Mouse (Mus musculus) gastrocnemius, adult 18-20 months (tissue): ENCODE results near the gene Kif5c. TPM values are rescaled to one million over a fixed set of nuclear protein-coding genes. Genes with fewer than 3 reads are reported as not detected.
A peak's percentile ranks its signal among the peaks of the same experiment; 100 is the strongest.

ENCODE experiments used
- DNase-seq: peaks from one replicate; pipeline ENCODE4 v3.0.0; 2021; ENCODE audit warnings: low spot score
- total RNA-seq, 2 experiments: library from RNA; stranded (reverse); gene quantifications; 2 replicates each; pipeline ENCODE4 v1.2.3; 2021

The Kif5c gene
- total RNA-seq, 2 experiments from 2014 or later: 0.40 to 0.68 TPM

- DNase-seq: no peak
Observed at GRCm38 (mm10) chr2:49718935-49719850, 100.1 kb downstream of the Kif5c start.

DNA sequence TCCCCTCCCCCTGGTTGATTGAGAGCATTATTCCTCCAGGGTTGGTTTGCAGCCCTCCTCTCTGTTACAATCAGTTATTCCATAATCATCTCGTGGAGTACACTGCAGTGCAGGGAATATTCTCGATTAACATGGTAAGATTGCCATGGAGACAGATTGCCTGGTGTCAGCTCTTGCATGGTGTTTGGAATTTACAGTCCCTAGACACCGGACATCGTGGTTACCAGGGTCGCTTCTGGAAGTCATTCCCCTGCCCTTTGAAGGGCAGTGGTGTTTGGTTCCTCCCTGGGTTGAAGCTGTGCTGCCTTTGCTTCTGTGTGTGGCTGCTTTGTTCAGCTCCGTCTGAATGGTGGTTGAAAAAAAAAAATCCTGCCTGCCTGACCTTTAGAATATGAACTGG, 100.8 kb downstream of the Kif5c start:
- no peak for DNase-seq

- no peak for DNase-seq
Observed at GRCm38 (mm10) chr2:49720343-49720742, 101.2 kb downstream of the Kif5c start.

DNA sequence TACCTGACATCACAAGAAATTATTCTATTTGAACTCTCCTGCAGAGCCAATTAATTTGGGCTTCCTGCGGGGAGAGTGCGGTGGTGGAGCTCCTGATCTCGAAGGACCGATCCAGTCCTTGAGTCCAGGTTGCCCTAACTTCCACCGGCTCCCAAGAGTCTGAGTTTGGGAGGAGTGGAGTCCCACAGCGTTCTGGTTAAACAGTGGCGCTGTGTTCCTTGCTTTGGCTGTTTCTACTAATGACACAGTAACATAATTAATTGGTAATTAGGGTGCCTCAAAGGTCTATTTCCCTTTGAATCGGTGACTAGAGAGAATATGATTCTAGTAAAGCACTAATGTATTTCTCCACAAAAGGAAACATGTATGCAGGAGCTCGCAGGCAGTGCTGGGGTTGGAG, 103.2 kb downstream of the Kif5c start:
- DNase-seq: no peak

GRCm38 (mm10) chr2:49722983-49723382, 103.9 kb downstream of the Kif5c start:
- no peak for DNase-seq

DNA sequence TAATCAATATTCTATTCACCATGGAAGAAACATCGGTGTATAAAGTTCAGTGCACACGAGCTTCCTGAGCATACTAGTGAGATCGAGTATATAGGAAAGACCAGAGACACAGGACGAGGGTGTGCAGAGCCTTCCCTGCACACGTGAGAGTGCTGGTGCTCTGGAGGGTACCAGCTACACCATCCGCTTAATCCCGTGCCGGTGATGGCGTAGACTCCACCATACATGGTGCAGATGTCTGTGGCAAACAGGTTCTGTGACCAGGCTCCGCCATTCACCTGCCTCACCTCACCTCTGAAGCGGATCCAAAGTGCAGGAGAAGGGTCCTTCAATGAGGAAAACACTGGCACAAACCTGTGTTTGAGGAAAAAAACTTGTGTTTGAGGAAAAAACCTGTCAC, 107.6 kb downstream of the Kif5c start:
- DNase-seq: no peak

DNA sequence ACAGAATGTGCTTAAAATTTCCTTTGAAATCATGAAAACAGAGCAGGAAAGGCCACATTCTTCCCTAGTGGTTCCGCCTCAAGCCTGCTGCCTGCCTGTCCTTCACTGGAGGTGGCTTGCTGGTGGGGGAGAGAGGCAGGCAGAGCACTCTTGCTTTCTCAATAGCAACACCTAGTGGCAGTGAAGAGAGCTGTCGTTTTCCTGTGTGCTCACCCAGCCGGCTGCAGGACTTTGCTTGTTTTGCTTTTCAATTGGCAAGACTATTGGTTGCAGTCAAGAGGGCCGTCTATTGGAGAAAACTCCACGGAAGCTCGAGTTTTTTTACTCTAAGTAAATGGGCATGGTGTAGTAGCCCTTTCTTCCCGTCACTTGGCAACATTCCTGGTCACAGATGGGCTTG, 108.1 kb downstream of the Kif5c start:
- peak; percentile 66 for DNase-seq

DNA sequence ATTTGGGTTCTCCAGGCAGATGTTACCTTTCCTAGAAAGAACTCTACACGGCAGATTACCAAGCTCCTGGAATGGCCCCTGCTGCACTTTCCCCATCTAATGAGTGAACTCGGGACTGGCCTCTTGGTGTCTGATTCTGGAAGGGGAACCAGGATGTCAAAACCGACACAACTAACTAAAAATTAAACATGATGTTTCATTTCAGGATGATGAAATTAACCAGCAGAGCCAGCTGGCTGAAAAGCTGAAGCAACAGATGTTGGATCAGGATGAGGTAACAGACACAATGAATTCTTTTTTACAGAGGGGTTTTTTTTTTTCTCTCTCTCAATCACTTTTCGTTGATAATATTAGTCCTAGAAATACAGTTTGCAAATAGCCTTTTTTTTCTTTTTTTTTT, 108.6 kb downstream of the Kif5c start:
- peak; percentile 57 for DNase-seq

- no peak for DNase-seq
Observed at GRCm38 (mm10) chr2:49728896-49729610, 110.0 kb downstream of the Kif5c start.

GRCm38 (mm10) chr2:49729611-49729969, 110.5 kb downstream of the Kif5c start:
- DNase-seq: no peak

DNA sequence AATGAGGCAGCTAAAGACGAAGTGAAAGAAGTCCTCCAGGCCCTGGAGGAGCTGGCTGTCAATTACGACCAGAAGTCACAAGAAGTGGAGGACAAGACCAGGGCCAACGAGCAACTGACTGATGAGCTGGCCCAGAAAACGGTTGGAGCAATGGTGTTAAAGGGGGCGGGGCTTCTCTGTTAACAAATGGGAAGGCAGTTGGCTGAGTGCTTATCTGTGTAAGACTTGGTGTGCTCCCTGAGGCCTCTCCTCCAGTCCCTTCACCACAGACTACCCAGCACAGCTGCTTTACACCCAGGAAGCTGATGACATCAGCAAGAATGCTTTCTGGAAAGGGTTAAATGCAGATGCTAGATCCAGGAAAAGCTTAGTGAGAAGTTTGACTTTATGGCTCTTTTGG, 111.1 kb downstream of the Kif5c start:
- no peak for DNase-seq

DNA sequence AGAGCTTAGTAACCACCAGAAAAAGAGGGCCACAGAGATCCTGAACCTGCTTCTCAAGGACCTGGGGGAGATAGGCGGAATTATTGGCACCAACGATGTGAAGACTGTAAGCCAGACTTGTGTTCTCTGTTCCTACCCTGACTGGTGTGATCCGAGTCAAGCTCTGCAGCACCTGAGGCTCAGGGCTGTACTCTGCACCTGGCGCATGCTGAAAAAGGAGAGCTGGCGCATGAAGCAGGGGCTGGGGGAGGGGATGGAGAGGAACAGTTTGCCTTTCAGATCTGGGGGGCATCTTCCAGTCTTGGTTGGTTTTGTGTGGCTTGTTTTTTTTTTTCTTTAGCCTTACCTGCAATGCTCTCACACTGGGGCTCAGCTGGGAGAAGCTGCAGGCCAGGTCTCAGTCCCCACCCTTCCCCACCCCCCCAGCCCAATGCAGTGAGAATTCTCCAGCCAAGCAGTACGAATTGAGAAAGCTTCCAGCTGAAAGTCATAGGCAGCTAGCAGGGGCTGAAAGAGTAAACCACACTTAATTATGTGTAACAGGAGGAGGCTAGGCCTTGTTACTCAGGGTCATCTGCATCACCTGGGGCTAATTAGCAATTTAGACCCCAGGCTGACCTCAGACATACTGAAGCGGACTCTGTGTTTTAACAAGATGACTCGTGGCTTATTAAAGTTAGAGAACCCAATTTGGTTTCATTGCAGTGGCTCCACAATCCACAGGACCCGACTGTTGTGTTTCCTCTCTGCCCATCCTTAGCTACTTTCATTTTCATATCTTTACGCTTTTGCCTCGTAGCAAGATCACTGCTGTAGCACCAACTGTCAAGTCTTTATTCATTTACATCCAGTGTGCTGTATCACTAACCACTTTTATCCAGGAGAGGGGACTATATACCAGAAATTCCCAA, 113.9 kb downstream of the Kif5c start:
- DNase-seq: no peak

- DNase-seq: no peak
Observed at GRCm38 (mm10) chr2:49733656-49734008, 114.5 kb downstream of the Kif5c start.

- peak; percentile 81 for DNase-seq
Observed at GRCm38 (mm10) chr2:49734013-49734780, 115.1 kb downstream of the Kif5c start.

- no peak for DNase-seq
Observed at GRCm38 (mm10) chr2:49735386-49735785, 116.3 kb downstream of the Kif5c start.

- no peak for DNase-seq
Observed at GRCm38 (mm10) chr2:49739046-49739445, 119.9 kb downstream of the Kif5c start.

- no peak for DNase-seq
Observed at GRCm38 (mm10) chr2:49741026-49741425, 121.9 kb downstream of the Kif5c start.

GRCm38 (mm10) chr2:49741895-49742734, 123.0 kb downstream of the Kif5c start:
- DNase-seq: no peak

DNA sequence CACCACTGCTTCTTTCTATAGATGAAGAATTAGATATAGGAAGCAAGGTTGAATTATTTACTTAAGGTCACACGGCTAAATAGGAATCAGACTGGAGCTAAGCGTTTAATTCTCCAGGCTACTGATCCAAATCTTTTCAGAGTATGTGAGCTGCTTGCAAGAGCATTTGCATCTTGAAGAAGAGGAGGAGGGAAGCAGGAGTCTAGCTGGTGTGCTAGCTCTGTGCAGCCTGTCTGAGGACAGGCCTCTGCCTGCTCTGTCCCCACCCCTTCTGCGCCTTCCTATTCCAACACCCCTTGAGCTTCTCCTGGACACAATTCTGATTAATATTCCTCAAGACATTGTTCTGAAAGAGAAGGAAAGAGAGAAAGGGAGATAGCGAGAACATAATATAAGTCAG, 123.8 kb downstream of the Kif5c start:
- no peak for DNase-seq

- no peak for DNase-seq
Observed at GRCm38 (mm10) chr2:49743775-49744174, 124.7 kb downstream of the Kif5c start.
